Mouse (Mus musculus) fibroblast of lung, adult 2 months (primary cell): ENCODE measurements at regions not wholly inside any gene's neighbourhood (a gene's known extent, or its start where the extent isn't known, plus 50 kb on each side); places are given as distances from the start of the nearest gene placed in this dataset.

ENCODE experiments used
- DNase-seq: peaks from one replicate; pipeline ENCODE4 v3.0.0-alpha.2; 2011; ENCODE audit warnings: low read depth

- no peak for DNase-seq
Measured at GRCm38 (mm10) chr13:119358696-119359095, 69.7 kb upstream of the Paip1 start.

- no peak for DNase-seq
Measured at GRCm38 (mm10) chr13:119363379-119363778, 65.0 kb upstream of the Paip1 start.

- DNase-seq, result no peak
Measured at GRCm38 (mm10) chr13:119364160-119364559, 64.2 kb upstream of the Paip1 start.

GRCm38 (mm10) chr13:119367544-119367943 lies 60.9 kb upstream of the Paip1 start:
- DNase-seq, result no peak

- no peak for DNase-seq
Measured at GRCm38 (mm10) chr13:119378404-119379037, 49.9 kb upstream of the Paip1 start.
